ENCODE assay signal across 12 mouse cellular contexts in genomic region chr7:123429624-123430410, GRCm38 (mm10). TPM values are rescaled to one million over a fixed set of nuclear protein-coding genes. Genes with fewer than 3 reads are reported as not detected.
DNase-seq lines count a peak whose midpoint lies in the region; ATAC-seq and TF ChIP-seq lines count a peak whose summit lies in the region.
"Had no signal": no experiment of that assay in that cellular context is flagged by ENCODE, and none has a peak within 500 bp of the region (broad histone marks: within the 10 kb centered on the region; RNA-seq: fewer than 3 reads in every experiment).

No protein-coding gene starts in this region.

- 45% methylated on average over 8 of the region's 8 CpGs for WGBS in liver, embryonic 14.5 days (ENCODE audit: insufficient replicate concordance)
- WGBS in liver, embryonic 11.5 days, result 61% methylated on average over 8 of the region's 8 CpGs
- WGBS in liver, postnatal 0 days (ENCODE audit: insufficient replicate concordance), result 54% methylated on average over 8 of the region's 8 CpGs
- 52% methylated on average over 8 of the region's 8 CpGs for WGBS in stomach, postnatal 0 days

- ATAC-seq in liver, embryonic 14.5 days (ENCODE audit: insufficient read depth), result peak; percentile 39; the same call in 1 of the 2 replicates
- no peak for ATAC-seq in liver, embryonic 11.5 days (replicated peaks; ENCODE audit: low FRiP score)
- ATAC-seq in liver, postnatal 0 days, result peak; percentile 87
- peak; percentile 95 for ATAC-seq in stomach, postnatal 0 days (ENCODE audit: low FRiP score, low TSS enrichment)
- ATAC-seq: midbrain, embryonic 16.5 days had no signal

- no peak overlapping the region for H3K4me3 ChIP-seq in liver, embryonic 14.5 days (ENCODE audit: insufficient read depth in 1 of 2, low read depth in 2 of 2, low read length in 2 of 2)
- no peak overlapping the region for H3K4me3 ChIP-seq in liver, embryonic 11.5 days (ENCODE audit: low read depth, low read length)
- H3K4me3 ChIP-seq in liver, postnatal 0 days (ENCODE audit: low read depth, low read length), result no peak overlapping the region
- no peak overlapping the region for H3K4me3 ChIP-seq in stomach, postnatal 0 days (ENCODE audit: low read depth, low read length)

- no peak overlapping the region for H3K9ac ChIP-seq in liver, embryonic 14.5 days (replicated peaks)
- no peak overlapping the region for H3K9ac ChIP-seq in liver, embryonic 11.5 days (ENCODE audit: low read depth, low read length)
- H3K9ac ChIP-seq in liver, postnatal 0 days (replicated peaks), result no peak overlapping the region
- no peak overlapping the region for H3K9ac ChIP-seq in stomach, postnatal 0 days (ENCODE audit: low read length)

- peaks cover 0 to 6% of the 10 kb centered on the region in 2 experiments; a peak in 1 of 4 replicates for H3K4me1 ChIP-seq in liver, embryonic 14.5 days (replicated peaks; ENCODE audit: control insufficient read depth in 2 of 2, insufficient read depth in 2 of 2, low read length in 1 of 2)
- 0 out of 2 replicates have a peak, but pooled peaks cover 2% of the 10 kb centered on the region for H3K4me1 ChIP-seq in liver, embryonic 11.5 days (replicated peaks; ENCODE audit: control insufficient read depth, insufficient read depth, low read length)
- H3K4me1 ChIP-seq in liver, postnatal 0 days (ENCODE audit: insufficient read depth), result peaks cover 17% of the 10 kb centered on the region
- no peaks in the 10 kb centered on the region for H3K4me1 ChIP-seq in stomach, postnatal 0 days (replicated peaks; ENCODE audit: control insufficient read depth, insufficient read depth)

- H3K9me3 ChIP-seq in liver, embryonic 14.5 days (ENCODE audit: control insufficient read depth, low read length), result no peaks in the 10 kb centered on the region
- no peaks in the 10 kb centered on the region for H3K9me3 ChIP-seq in liver, embryonic 11.5 days (ENCODE audit: control insufficient read depth, low read length)
- H3K9me3 ChIP-seq in liver, postnatal 0 days (ENCODE audit: low read length), result no peaks in the 10 kb centered on the region
- H3K9me3 ChIP-seq in stomach, postnatal 0 days (ENCODE audit: control insufficient read depth, low read length), result no peaks in the 10 kb centered on the region

- no peak for TF ChIP-seq CTCF in liver, embryonic 14.5 days (IDR thresholded peaks at IDR 0.05; ENCODE audit: low read depth)
- no peak for TF ChIP-seq CTCF in liver, postnatal 0 days (IDR thresholded peaks at IDR 0.05; ENCODE audit: low read depth)
- no peak for TF ChIP-seq CTCF in stomach, postnatal 0 days (IDR thresholded peaks at IDR 0.05; ENCODE audit: low read depth)

- TF ChIP-seq EP300 in liver, embryonic 14.5 days (IDR thresholded peaks at IDR 0.05; ENCODE audit: low read depth), result no peak
- TF ChIP-seq EP300 in liver, postnatal 0 days (IDR thresholded peaks at IDR 0.05; ENCODE audit: low read depth), result no peak
- no peak for TF ChIP-seq EP300 in stomach, postnatal 0 days (optimal IDR thresholded peaks at IDR 0.05)

- no peak overlapping the region for H3K27ac ChIP-seq in liver, embryonic 14.5 days
- H3K27ac ChIP-seq in liver, embryonic 11.5 days (ENCODE audit: low read depth, low read length), result no peak overlapping the region
- H3K27ac ChIP-seq in liver, postnatal 0 days (ENCODE audit: low read depth), result peak overlapping the region; percentile 50
- H3K27ac ChIP-seq in stomach, postnatal 0 days (replicated peaks), result no peak overlapping the region

- H3K27me3 ChIP-seq in liver, embryonic 14.5 days (ENCODE audit: control insufficient read depth, insufficient read depth, low read length), result no peaks in the 10 kb centered on the region
- H3K27me3 ChIP-seq in liver, embryonic 11.5 days (replicated peaks; ENCODE audit: control insufficient read depth, insufficient read depth, low read length), result no peaks in the 10 kb centered on the region
- H3K27me3 ChIP-seq in liver, postnatal 0 days (ENCODE audit: insufficient read depth, low read length), result no peaks in the 10 kb centered on the region
- H3K27me3 ChIP-seq in stomach, postnatal 0 days (ENCODE audit: control insufficient read depth, insufficient read depth, low read length), result no peaks in the 10 kb centered on the region

- no peaks in the 10 kb centered on the region; the same call in 1 of the 2 replicates for H3K36me3 ChIP-seq in liver, embryonic 14.5 days (replicated peaks; ENCODE audit: control insufficient read depth, insufficient read depth, low read depth)
- peaks cover 7% of the 10 kb centered on the region; the same call in 1 of the 2 replicates for H3K36me3 ChIP-seq in liver, embryonic 11.5 days (ENCODE audit: control insufficient read depth, insufficient read depth, low read length)
- peaks cover 5% of the 10 kb centered on the region; the same call in 1 of the 2 replicates for H3K36me3 ChIP-seq in liver, postnatal 0 days (replicated peaks; ENCODE audit: insufficient read depth, low read length)
- no peaks in the 10 kb centered on the region for H3K36me3 ChIP-seq in stomach, postnatal 0 days (ENCODE audit: control insufficient read depth, insufficient read depth, low read length)

- no peak for DNase-seq in liver, embryonic 14.5 days (ENCODE audit: low read depth in 3 of 3, low spot score in 3 of 3)
- DNase-seq in liver, embryonic 11.5 days (ENCODE audit: low spot score), result no peak
- peak; percentile 29 for DNase-seq in adrenal gland, postnatal 25 days
- DNase-seq in liver, postnatal 0 days, result peak; percentile 36
- peak; percentile 55 for DNase-seq in stomach, postnatal 0 days (ENCODE audit: low spot score)
- DNase-seq in ovary, postnatal 10 days (ENCODE audit: low spot score), result no peak
- no peak for DNase-seq in embryo, embryonic 11 days
- DNase-seq: cerebellum, adult 18-20 months; kidney, adult 18-20 months; thymus, postnatal 14 days had no signal

- H3K4me2 ChIP-seq in liver, embryonic 14.5 days (ENCODE audit: low read depth), result no peak overlapping the region
- no peak overlapping the region for H3K4me2 ChIP-seq in liver, embryonic 11.5 days
- no peak overlapping the region for H3K4me2 ChIP-seq in liver, postnatal 0 days (ENCODE audit: low read depth, low read length)
- no peak overlapping the region for H3K4me2 ChIP-seq in stomach, postnatal 0 days (replicated peaks; ENCODE audit: low read depth)

RNA-seq across cellular contexts. Expression of gene Aqp8, which starts 32.3 kb away (rescaled TPM):
- polyA plus RNA-seq in liver, embryonic 14.5 days (2012; rRNA removed), result 3.4 and 3.8 TPM in 2 replicates
- polyA plus RNA-seq in liver, embryonic 14.5 days (2014; fragmentation: Nextera tagmentation; extraction: Ambion mirVana), result 5.3 and 6.5 TPM in 2 replicates
- 2.5 and 3.5 TPM in 2 replicates for polyA plus RNA-seq in liver, embryonic 11.5 days (2014; fragmentation: Nextera tagmentation; extraction: Ambion mirVana)
- not detected in 2 replicates for total RNA-seq in adrenal gland, postnatal 25 days (2021)
- 24.6 and 29.3 TPM in 2 replicates for polyA plus RNA-seq in liver, postnatal 0 days (2015; fragmentation: Nextera tagmentation; extraction: Ambion mirVana)
- polyA plus RNA-seq in stomach, postnatal 0 days (2015; fragmentation: Nextera tagmentation; extraction: Ambion mirVana), result 0.06 and 0.13 TPM in 2 replicates
- total RNA-seq: left cerebral cortex, adult 18-20 months had no signal
- polyA plus RNA-seq: midbrain, embryonic 16.5 days had no signal

Comparison
In these comparisons a context has a peak if more than half of its experiments do, and no peak if none do; other contexts are left out.
1. DNase-seq: peak in adrenal gland, postnatal 25 days (single experiment), liver, postnatal 0 days (single experiment) and stomach, postnatal 0 days (single experiment); none in liver, embryonic 14.5 days (0 of 3), liver, embryonic 11.5 days (single experiment), ovary, postnatal 10 days (single experiment) and embryo, embryonic 11 days (single experiment).